Mouse (Mus musculus): Measurements from ENCODE around the gene Pllp. TPM values are rescaled to one million over a fixed set of nuclear protein-coding genes. Genes with fewer than 3 reads are reported as not detected.

The Pllp gene
- polyA plus RNA-seq, 1 experiment from 2014 or later: 0.66 TPM

- Histone ChIP-seq H3K27me3 (replicated peaks) (no peaks in the 10 kb centered on the region), H3K4me2 (replicated peaks) (no peak overlapping the region), H3K4me3 (no peak overlapping the region), H3K4me1 (no peaks in the 10 kb centered on the region), H3K36me3 (peaks cover 58% of the 10 kb centered on the region), H3K27ac (no peak overlapping the region), H3K9ac (no peak overlapping the region), H3K9me3 (no peaks in the 10 kb centered on the region)
- 78% methylated on average over 5 of the region's 5 CpGs for WGBS
- ATAC-seq (ENCODE audit: low FRiP score, low read depth): no peak
These were observed 21.7 kb downstream of the Pllp start for GRCm38 (mm10) chr8:94674384-94674783.

GRCm38 (mm10) chr8:94666456-94667308 lies 29.4 kb downstream of the Pllp start, which contains the start of gene Arl2bp:
Arl2bp (plus strand) TSS chr8:94666600.
- peak; percentile 98 for ATAC-seq (ENCODE audit: low FRiP score, low read depth)
- H3K27me3 ChIP-seq (replicated peaks): no peaks in the 10 kb centered on the region
- peak within 1 kb of the TSS; percentile 80 for H3K27ac ChIP-seq
- no peaks in the 10 kb centered on the region for H3K9me3 ChIP-seq
- peaks cover 25% of the 10 kb centered on the region for H3K36me3 ChIP-seq
- peaks cover 14% of the 10 kb centered on the region for H3K4me1 ChIP-seq
- under 1% methylated on average over 74 of the region's 74 CpGs for WGBS
- H3K4me2 ChIP-seq (replicated peaks): peak within 1 kb of the TSS; percentile 67
- H3K4me3 ChIP-seq: peak within 1 kb of the TSS; percentile 90
- H3K9ac ChIP-seq: peak within 1 kb of the TSS; percentile 95

- WGBS: 82% methylated on average over 2 of the region's 2 CpGs
- H3K36me3 ChIP-seq: peaks cover 17% of the 10 kb centered on the region
- no peak for ATAC-seq (ENCODE audit: low FRiP score, low read depth)
These were observed 31.4 kb downstream of the Pllp start for GRCm38 (mm10) chr8:94664722-94665121.

GRCm38 (mm10) chr8:94660418-94660817 lies 35.7 kb downstream of the Pllp start:
- no peaks in the 10 kb centered on the region for H3K4me1 ChIP-seq
- peaks cover 30% of the 10 kb centered on the region for H3K36me3 ChIP-seq
- H3K27ac ChIP-seq: no peak overlapping the region
- H3K27me3 ChIP-seq (replicated peaks): no peaks in the 10 kb centered on the region
- H3K4me2 ChIP-seq (replicated peaks): no peak overlapping the region
- 79% methylated on average over 4 of the region's 4 CpGs for WGBS
- no peak for ATAC-seq (ENCODE audit: low FRiP score, low read depth)
- H3K4me3 ChIP-seq: no peak overlapping the region
- no peak overlapping the region for H3K9ac ChIP-seq
- H3K9me3 ChIP-seq: no peaks in the 10 kb centered on the region

More at GRCm38 (mm10) chr8:94664722-94665121, 31.4 kb downstream of the Pllp start:
- peaks cover 14% of the 10 kb centered on the region for H3K4me1 ChIP-seq
- H3K4me2 ChIP-seq (replicated peaks): no peak overlapping the region
- no peak overlapping the region for H3K4me3 ChIP-seq
- H3K27me3 ChIP-seq (replicated peaks): no peaks in the 10 kb centered on the region
- H3K9me3 ChIP-seq: no peaks in the 10 kb centered on the region
- H3K9ac ChIP-seq: no peak overlapping the region
- no peak overlapping the region for H3K27ac ChIP-seq

GRCm38 (mm10) chr8:94658031-94658430 lies 38.0 kb downstream of the Pllp start:
- no peak overlapping the region for H3K4me2 ChIP-seq (replicated peaks)
- no peak for ATAC-seq (ENCODE audit: low FRiP score, low read depth)
- H3K4me3 ChIP-seq: no peak overlapping the region
- H3K9me3 ChIP-seq: no peaks in the 10 kb centered on the region
- H3K9ac ChIP-seq: no peak overlapping the region
- 96% methylated on average over 2 of the region's 2 CpGs for WGBS
- H3K4me1 ChIP-seq: no peaks in the 10 kb centered on the region
- peaks cover 49% of the 10 kb centered on the region for H3K36me3 ChIP-seq
- no peak overlapping the region for H3K27ac ChIP-seq
- H3K27me3 ChIP-seq (replicated peaks): no peaks in the 10 kb centered on the region

- ATAC-seq (ENCODE audit: low FRiP score, low read depth): no peak
- peaks cover 60% of the 10 kb centered on the region for H3K36me3 ChIP-seq
- H3K4me3 ChIP-seq: no peak overlapping the region
These were observed 41.1 kb downstream of the Pllp start for GRCm38 (mm10) chr8:94654994-94655393.

GRCm38 (mm10) chr8:94652951-94653350 lies 43.1 kb downstream of the Pllp start:
- WGBS: 95% methylated on average over 3 of the region's 3 CpGs
- H3K4me1 ChIP-seq: no peaks in the 10 kb centered on the region
- peaks cover 60% of the 10 kb centered on the region for H3K36me3 ChIP-seq
- no peak overlapping the region for H3K9ac ChIP-seq
- no peak overlapping the region for H3K4me3 ChIP-seq
- no peak overlapping the region for H3K4me2 ChIP-seq (replicated peaks)
- no peak for ATAC-seq (ENCODE audit: low FRiP score, low read depth)
- no peaks in the 10 kb centered on the region for H3K9me3 ChIP-seq
- H3K27me3 ChIP-seq (replicated peaks): no peaks in the 10 kb centered on the region
- no peak overlapping the region for H3K27ac ChIP-seq

More at GRCm38 (mm10) chr8:94654994-94655393, 41.1 kb downstream of the Pllp start:
- no peak overlapping the region for H3K9ac ChIP-seq
- H3K9me3 ChIP-seq: no peaks in the 10 kb centered on the region
- H3K4me2 ChIP-seq (replicated peaks): no peak overlapping the region
- H3K27me3 ChIP-seq (replicated peaks): no peaks in the 10 kb centered on the region
- no peaks in the 10 kb centered on the region for H3K4me1 ChIP-seq
- no peak overlapping the region for H3K27ac ChIP-seq

- no peak overlapping the region for H3K9ac ChIP-seq
- H3K4me2 ChIP-seq (replicated peaks): no peak overlapping the region
- peaks cover 62% of the 10 kb centered on the region for H3K36me3 ChIP-seq
- H3K27ac ChIP-seq: no peak overlapping the region
- 46% methylated on average over 3 of the region's 3 CpGs for WGBS
- H3K27me3 ChIP-seq (replicated peaks): no peaks in the 10 kb centered on the region
- H3K4me1 ChIP-seq: no peaks in the 10 kb centered on the region
- H3K9me3 ChIP-seq: no peaks in the 10 kb centered on the region
- ATAC-seq (ENCODE audit: low FRiP score, low read depth): no peak
- H3K4me3 ChIP-seq: no peak overlapping the region
These were observed 46.6 kb downstream of the Pllp start for GRCm38 (mm10) chr8:94649496-94649895.

- 95% methylated on average over 3 of the region's 3 CpGs for WGBS
- no peak overlapping the region for H3K9ac ChIP-seq
- no peaks in the 10 kb centered on the region for H3K4me1 ChIP-seq
- no peak overlapping the region for H3K4me3 ChIP-seq
- H3K4me2 ChIP-seq (replicated peaks): no peak overlapping the region
- no peak for ATAC-seq (ENCODE audit: low FRiP score, low read depth)
- H3K27ac ChIP-seq: no peak overlapping the region
- H3K9me3 ChIP-seq: no peaks in the 10 kb centered on the region
- no peaks in the 10 kb centered on the region for H3K27me3 ChIP-seq (replicated peaks)
- H3K36me3 ChIP-seq: peaks cover 54% of the 10 kb centered on the region
These were observed 49.9 kb downstream of the Pllp start for GRCm38 (mm10) chr8:94646165-94646564.

GRCm38 (mm10) chr8:94645202-94645601 lies 50.9 kb downstream of the Pllp start:
- 59% methylated on average over 1 of the region's 1 CpGs for WGBS

GRCm38 (mm10) chr8:94641938-94642337 lies 54.1 kb downstream of the Pllp start:
- H3K4me2 ChIP-seq (replicated peaks): no peak overlapping the region
- H3K36me3 ChIP-seq: peaks cover 75% of the 10 kb centered on the region
- 93% methylated on average over 3 of the region's 3 CpGs for WGBS
- H3K9me3 ChIP-seq: no peaks in the 10 kb centered on the region
- ATAC-seq (ENCODE audit: low FRiP score, low read depth): no peak
- H3K27me3 ChIP-seq (replicated peaks): no peaks in the 10 kb centered on the region
- H3K4me1 ChIP-seq: no peaks in the 10 kb centered on the region
- no peak overlapping the region for H3K9ac ChIP-seq
- no peak overlapping the region for H3K4me3 ChIP-seq
- no peak overlapping the region for H3K27ac ChIP-seq

More at GRCm38 (mm10) chr8:94645202-94645601, 50.9 kb downstream of the Pllp start:
- no peak overlapping the region for H3K4me3 ChIP-seq
- no peaks in the 10 kb centered on the region for H3K9me3 ChIP-seq
- H3K4me1 ChIP-seq: no peaks in the 10 kb centered on the region
- H3K27me3 ChIP-seq (replicated peaks): no peaks in the 10 kb centered on the region
- ATAC-seq (ENCODE audit: low FRiP score, low read depth): no peak
- no peak overlapping the region for H3K27ac ChIP-seq
- H3K9ac ChIP-seq: no peak overlapping the region
- no peak overlapping the region for H3K4me2 ChIP-seq (replicated peaks)
- H3K36me3 ChIP-seq: peaks cover 60% of the 10 kb centered on the region

- Histone ChIP-seq H3K27me3 (replicated peaks) (no peaks in the 10 kb centered on the region), H3K4me3 (no peak overlapping the region), H3K4me2 (replicated peaks) (no peak overlapping the region), H3K27ac (no peak overlapping the region), H3K9ac (no peak overlapping the region), H3K36me3 (peaks cover 74% of the 10 kb centered on the region), H3K9me3 (no peaks in the 10 kb centered on the region), H3K4me1 (no peaks in the 10 kb centered on the region)
- ATAC-seq (ENCODE audit: low FRiP score, low read depth): no peak
- WGBS: 95% methylated on average over 2 of the region's 2 CpGs
These were observed 54.9 kb downstream of the Pllp start for GRCm38 (mm10) chr8:94641183-94641582.

- Histone ChIP-seq H3K36me3 (peaks cover 69% of the 10 kb centered on the region), H3K9ac (no peak overlapping the region), H3K4me1 (no peaks in the 10 kb centered on the region), H3K27me3 (replicated peaks) (no peaks in the 10 kb centered on the region), H3K4me2 (replicated peaks) (no peak overlapping the region), H3K4me3 (no peak overlapping the region), H3K9me3 (no peaks in the 10 kb centered on the region), H3K27ac (no peak overlapping the region)
- ATAC-seq (ENCODE audit: low FRiP score, low read depth): no peak
These were observed 61.9 kb downstream of the Pllp start for GRCm38 (mm10) chr8:94634211-94634610.

Data from neural tube, embryonic 12.5 days (tissue).